Mouse (Mus musculus) ES-E14 (cell line): ENCODE data around the gene Mbd5. TPM values are rescaled to one million over a fixed set of nuclear protein-coding genes. Genes with fewer than 3 reads are reported as not detected.

ENCODE experiments used
- DNase-seq: peaks from one replicate; pipeline ENCODE4 v3.0.0-alpha.2; 2013; ENCODE audit warnings: low read depth, low spot score
- H3K27ac ChIP-seq: 2 replicates; pipeline ENCODE4 v1.5.1; 2012; ENCODE audit warnings: low read depth, mild to moderate bottlenecking, low read length, moderate library complexity, mixed read lengths; ENCODE audit not compliant: poor library complexity, insufficient read depth, severe bottlenecking
- H3K36me3 ChIP-seq: 2 replicates; pipeline ENCODE4 v1.6.1; 2012; ENCODE audit warnings: mild to moderate bottlenecking, low read length, moderate library complexity, mixed read lengths; ENCODE audit not compliant: control insufficient read depth, poor library complexity, insufficient read depth, severe bottlenecking
- H3K4me1 ChIP-seq, 2 experiments: fragments of 150-350 bp in 1 of 2; sonication (generic) in 1 of 2; 2 replicates each; pipeline ENCODE4 v1.6.1; 2012; ENCODE audit warnings: low read length in 2 of 2, mild to moderate bottlenecking in 1 of 2, mixed read lengths in 1 of 2; ENCODE audit not compliant: control insufficient read depth in 2 of 2, insufficient read depth in 2 of 2, poor library complexity in 1 of 2
- H3K4me3 ChIP-seq, 2 experiments: fragments of 150-350 bp in 1 of 2; sonication (generic) in 1 of 2; 2 replicates each; pipeline ENCODE4 v1.5.1; 2012; ENCODE audit warnings: low read length in 2 of 2, low read depth in 1 of 2, mild to moderate bottlenecking in 1 of 2, mixed read lengths in 1 of 2; ENCODE audit not compliant: insufficient read depth in 1 of 2, poor library complexity in 1 of 2, severe bottlenecking in 1 of 2
- H3K9ac ChIP-seq: 2 replicates; pipeline ENCODE4 v1.6.1; 2012; ENCODE audit warnings: low read depth, mild to moderate bottlenecking, low read length, mixed read lengths; ENCODE audit not compliant: poor library complexity, insufficient read depth, severe bottlenecking
- H3K9me3 ChIP-seq: fragments of 150-350 bp; sonication (generic); 2 replicates; pipeline ENCODE4 v1.6.1; 2012; ENCODE audit warnings: low read depth, mild to moderate bottlenecking, low read length; ENCODE audit not compliant: control insufficient read depth, insufficient read depth
- CHD2 ChIP-seq: IDR thresholded peaks from 2 replicates; pipeline ENCODE4 v1.6.1; 2014; ENCODE audit warnings: mild to moderate bottlenecking, low read depth, low read length, inconsistent platforms
- HCFC1 ChIP-seq: IDR thresholded peaks from 2 replicates; pipeline ENCODE4 v1.6.1; 2012; ENCODE audit warnings: low read length, inconsistent platforms, borderline replicate concordance; ENCODE audit not compliant: insufficient read depth
- MAFK ChIP-seq: IDR thresholded peaks from 2 replicates; pipeline ENCODE4 v1.6.1; 2014; ENCODE audit warnings: mild to moderate bottlenecking, low read depth, low read length, inconsistent platforms; ENCODE audit not compliant: insufficient read depth
- ZC3H11A ChIP-seq: IDR thresholded peaks from 2 replicates; pipeline ENCODE4 v1.6.1; 2012; ENCODE audit warnings: low read depth, mild to moderate bottlenecking, inconsistent platforms, low read length, borderline replicate concordance
- ZNF384 ChIP-seq: IDR thresholded peaks from 2 replicates; pipeline ENCODE4 v1.6.1; 2012; ENCODE audit warnings: low read depth, low read length, inconsistent platforms
- in situ Hi-C, 2 experiments: fragments of 600-800 bp; cut with MboI; formaldehyde crosslinking; loops; one replicate each; pipeline ENCODE4 v1.15.1; 2025; ENCODE audit warnings: low sequenced_read_pairs in 2 of 2, inconsistent platforms in 1 of 2; ENCODE audit not compliant: unreplicated experiment in 2 of 2
- total RNA-seq: library from RNA; depleted of rRNA; stranded (reverse); fragments of 300-350 nt; gene quantifications from 2 replicates; pipeline ENCODE4 v1.2.3, GENCODE M21; 2012; rRNA removed

Gene Mbd5
- total RNA-seq, 1 experiment: 12.3 TPM

- H3K4me3 ChIP-seq: no peak overlapping the region
- no peak overlapping the region for H3K27ac ChIP-seq
- TF ChIP-seq HCFC1: no peak
- TF ChIP-seq MAFK: no peak
- no peak for TF ChIP-seq CHD2
- no peak for TF ChIP-seq ZNF384
- no peak for TF ChIP-seq ZC3H11A
- H3K9me3 ChIP-seq: no peaks in the 10 kb centered on the region
- no peak overlapping the region for H3K9ac ChIP-seq
- no peaks in the 10 kb centered on the region for H3K36me3 ChIP-seq
- peaks cover 0 to 24% of the 10 kb centered on the region in 2 experiments; a peak in 3 of 4 replicates for H3K4me1 ChIP-seq
- DNase-seq: no peak
- in situ Hi-C loops: loop anchor here in 1 of 2 experiments (25.0 kb wide), 1 partner anchor 340 kb away; no protein-coding TSS in a partner anchor
These were observed 423.3 kb downstream of the Mbd5 start for GRCm38 (mm10) chr2:49372586-49372985.

Other genes starting within 250 kb of the Mbd5 start
- gene Acvr2a, start 135.4 kb upstream of the Mbd5 start, total RNA-seq: 12.7 and 16.2 TPM in 2 replicates
- 45.8 and 55.9 TPM in 2 replicates for gene Orc4, start 769 bp downstream of the Mbd5 start, total RNA-seq